Mouse (Mus musculus) intestine, embryonic 14.5 days (tissue): ENCODE measurements around the gene Tlcd1. TPM values are rescaled to one million over a fixed set of nuclear protein-coding genes. Genes with fewer than 3 reads are reported as not detected.
A peak's percentile ranks its signal among the peaks of the same experiment; 100 is the strongest.
"Not testable (repeated sequence)": the region's sequence is repeated elsewhere in the genome, so short reads cannot be mapped to it uniquely, and the experiment has no call there.

Source experiments
- ATAC-seq: fragments of 200-750 bp; cut with Nextera tagmentation; replicated peaks from 2 replicates; pipeline ENCODE4 v1.8.0; 2017; ENCODE audit warnings: low read depth, moderate number of reproducible peaks, moderate TSS enrichment, moderate library complexity; ENCODE audit not compliant: low FRiP score, low TSS enrichment
- DNase-seq: peaks from one replicate; pipeline ENCODE4 v3.0.0-alpha.2; 2018; ENCODE audit warnings: low spot score
- H3K27ac ChIP-seq: fragments of 300-500 bp; sonication (generic); 2 replicates; pipeline ENCODE4 v1.5.1; 2014; ENCODE audit warnings: low read depth, mild to moderate bottlenecking, control low read depth
- H3K27me3 ChIP-seq: fragments of 300-500 bp; sonication (generic); replicated peaks from 2 replicates; pipeline ENCODE4 v1.6.1; 2014; ENCODE audit warnings: low read length, control low read depth; ENCODE audit not compliant: control insufficient read depth, insufficient read depth
- H3K36me3 ChIP-seq: fragments of 300-500 bp; sonication (generic); 2 replicates; pipeline ENCODE4 v1.6.1; 2014; ENCODE audit warnings: low read length, control low read depth; ENCODE audit not compliant: control insufficient read depth, insufficient read depth
- H3K4me1 ChIP-seq: fragments of 300-500 bp; sonication (generic); replicated peaks from 2 replicates; pipeline ENCODE4 v1.6.1; 2014; ENCODE audit warnings: low read length, control low read depth, mixed read lengths; ENCODE audit not compliant: control insufficient read depth, insufficient read depth
- H3K4me2 ChIP-seq: fragments of 300-500 bp; sonication (generic); 2 replicates; pipeline ENCODE4 v1.6.1; 2014; ENCODE audit warnings: low read length
- H3K4me3 ChIP-seq: fragments of 300-500 bp; sonication (generic); 2 replicates; pipeline ENCODE4 v1.5.1; 2014; ENCODE audit warnings: low read depth, low read length, control low read depth, mixed read lengths
- H3K9ac ChIP-seq: fragments of 300-500 bp; sonication (generic); 2 replicates; pipeline ENCODE4 v1.6.1; 2014; ENCODE audit warnings: mild to moderate bottlenecking, low read length
- H3K9me3 ChIP-seq: fragments of 300-500 bp; sonication (generic); 2 replicates; pipeline ENCODE4 v1.6.1; 2016; ENCODE audit warnings: low read length, control low read depth; ENCODE audit not compliant: control insufficient read depth
- WGBS: fragments of 180-500 bp; shearing (Covaris S2); extraction: QIAGEN DNeasy Blood & Tissue Kit; methylation state at CpG from one replicate; pipeline ENCODE4 v1.1.7; 2014; 5-methylcytosine and 5-hydroxymethylcytosine counted together
- polyA plus RNA-seq: library from polyadenylated mRNA; unstranded; fragments of >200 nt; fragmentation: Nextera tagmentation; extraction: Ambion mirVana; gene quantifications from 2 replicates; pipeline ENCODE4 v1.2.1, GENCODE M21; 2014

The Tlcd1 gene
- 37.5 and 38.8 TPM in 2 replicates for polyA plus RNA-seq

DNA sequence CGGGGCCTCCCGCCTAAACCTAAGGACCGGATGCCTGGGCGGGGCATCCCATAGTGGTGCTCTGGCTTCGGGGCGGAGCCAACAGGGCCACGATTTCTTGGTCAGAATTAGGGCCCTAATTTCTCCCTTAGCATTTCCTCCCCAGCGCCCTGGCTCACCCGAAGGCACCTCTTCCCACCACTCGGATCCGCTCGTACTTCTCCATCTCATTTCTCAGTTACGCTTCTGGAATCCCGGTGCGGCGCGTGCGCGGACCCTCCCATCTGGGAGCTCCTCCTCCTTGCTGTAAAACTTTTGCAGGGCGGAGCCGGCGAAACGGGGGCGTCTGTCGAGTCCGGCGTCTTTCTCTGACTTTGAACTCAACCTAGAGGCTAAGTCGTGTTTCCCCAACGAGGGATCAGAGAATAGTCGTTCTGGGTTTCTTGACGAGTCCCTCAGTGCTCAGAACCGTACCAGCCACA, at the start of gene Tlcd1, which contains the start of gene Nek8:
Tlcd1 (plus strand) TSS at position 310 of the 461 bp plus-strand sequence.
Nek8 (minus strand) TSS at position 274 of the 461 bp plus-strand sequence.
- H3K4me1 ChIP-seq = peaks cover 38% of the 10 kb centered on the region
- under 1% methylated on average over 32 of the region's 32 CpGs for WGBS
- ATAC-seq (peak; percentile 57; the same call in 1 of the 2 replicates), DNase-seq (peak; percentile 94)
- H3K4me2 ChIP-seq = peak within 1 kb of the TSS; percentile 98
- peaks cover 25% of the 10 kb centered on the region for H3K36me3 ChIP-seq
- no peaks in the 10 kb centered on the region for H3K27me3 ChIP-seq
- H3K27ac ChIP-seq = peak within 1 kb of the TSS; percentile 94
- H3K4me3 ChIP-seq = peak within 1 kb of the TSS; percentile 58
- peak within 1 kb of the TSS; percentile 47 for H3K9ac ChIP-seq
- H3K9me3 ChIP-seq = no peaks in the 10 kb centered on the region

DNA sequence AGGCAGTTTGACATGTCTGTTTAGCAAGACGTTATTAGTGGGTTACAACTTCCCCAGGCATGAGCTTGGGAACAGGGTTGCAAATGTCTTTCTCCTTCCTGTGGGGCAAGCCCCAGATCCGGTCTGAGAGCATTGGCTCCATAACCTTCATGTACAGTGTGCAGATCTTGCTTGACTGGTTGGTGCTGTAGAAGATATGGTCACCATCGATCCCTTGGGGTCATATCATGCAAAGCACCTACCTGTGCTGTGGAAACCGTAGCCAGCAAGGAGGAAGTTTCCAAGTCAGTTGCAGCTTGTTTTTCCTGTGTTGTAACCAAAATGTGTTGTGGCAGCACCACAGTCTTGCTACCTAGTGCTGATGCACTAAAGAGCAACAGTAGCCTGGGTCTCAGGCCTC, 49.8 kb upstream of the Tlcd1 start:
- Histone ChIP-seq H3K4me3 (no peak overlapping the region), H3K4me2 (no peak overlapping the region), H3K36me3 (no peaks in the 10 kb centered on the region), H3K9ac (no peak overlapping the region), H3K4me1 (no peaks in the 10 kb centered on the region; the same call in 1 of the 2 replicates), H3K27ac (no peak overlapping the region), H3K27me3 (no peaks in the 10 kb centered on the region), H3K9me3 (no peaks in the 10 kb centered on the region)
- DNase-seq = no peak
- 75% methylated on average over 4 of the region's 4 CpGs for WGBS
- ATAC-seq = no peak

DNA sequence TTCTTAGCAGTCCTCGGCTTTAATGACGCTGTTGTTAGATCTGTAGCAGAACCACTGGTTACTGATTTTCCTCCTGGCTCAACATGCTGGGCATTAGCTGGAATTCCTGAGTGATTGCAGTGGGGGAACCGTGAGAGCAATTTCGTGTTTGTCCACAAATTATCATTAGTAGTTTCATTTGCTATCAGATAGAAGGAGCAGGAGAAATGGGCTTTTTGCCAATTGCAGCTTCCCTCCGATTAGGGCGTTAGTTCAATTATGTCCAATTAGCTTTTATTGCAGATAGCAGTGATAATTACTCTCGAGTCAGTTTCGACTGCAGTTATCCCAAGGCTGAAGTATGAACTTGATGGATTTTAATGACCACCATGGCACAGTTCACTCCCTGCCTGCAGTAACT, 47.1 kb upstream of the Tlcd1 start:
- Histone ChIP-seq H3K4me2 (no peak overlapping the region), H3K36me3 (no peaks in the 10 kb centered on the region), H3K4me1 (no peaks in the 10 kb centered on the region; the same call in 1 of the 2 replicates), H3K27me3 (no peaks in the 10 kb centered on the region), H3K9me3 (no peaks in the 10 kb centered on the region), H3K9ac (no peak overlapping the region), H3K27ac (no peak overlapping the region), H3K4me3 (no peak overlapping the region)
- 67% methylated on average over 8 of the region's 8 CpGs for WGBS
- ATAC-seq (no peak), DNase-seq (no peak)

DNA sequence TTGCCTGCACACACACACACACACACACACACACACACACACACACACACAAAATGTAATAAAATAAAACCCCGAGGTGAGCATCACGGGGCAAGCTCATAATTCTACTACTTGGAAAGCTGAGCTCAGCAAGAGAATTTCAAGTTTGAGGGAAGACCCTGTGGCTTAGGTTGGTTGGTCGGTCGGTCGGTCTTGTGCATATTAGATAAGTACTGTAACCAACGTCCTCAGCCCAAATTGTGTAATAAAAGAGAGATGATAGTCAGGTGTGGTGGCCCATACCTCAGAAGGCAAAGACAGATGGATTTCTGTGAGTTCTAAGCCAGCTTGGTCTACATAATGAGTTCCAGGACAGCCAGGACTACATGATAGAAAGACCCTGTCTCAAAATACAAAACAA, 42.6 kb upstream of the Tlcd1 start:
- Histone ChIP-seq H3K9me3 (no peaks in the 10 kb centered on the region), H3K27ac (no peak overlapping the region), H3K4me3 (no peak overlapping the region), H3K27me3 (no peaks in the 10 kb centered on the region), H3K4me1 (no peaks in the 10 kb centered on the region), H3K4me2 (no peak overlapping the region), H3K9ac (no peak overlapping the region), H3K36me3 (no peaks in the 10 kb centered on the region)
- WGBS = 91% methylated on average over 6 of the region's 6 CpGs
- DNase-seq = no peak
- no peak for ATAC-seq

DNA sequence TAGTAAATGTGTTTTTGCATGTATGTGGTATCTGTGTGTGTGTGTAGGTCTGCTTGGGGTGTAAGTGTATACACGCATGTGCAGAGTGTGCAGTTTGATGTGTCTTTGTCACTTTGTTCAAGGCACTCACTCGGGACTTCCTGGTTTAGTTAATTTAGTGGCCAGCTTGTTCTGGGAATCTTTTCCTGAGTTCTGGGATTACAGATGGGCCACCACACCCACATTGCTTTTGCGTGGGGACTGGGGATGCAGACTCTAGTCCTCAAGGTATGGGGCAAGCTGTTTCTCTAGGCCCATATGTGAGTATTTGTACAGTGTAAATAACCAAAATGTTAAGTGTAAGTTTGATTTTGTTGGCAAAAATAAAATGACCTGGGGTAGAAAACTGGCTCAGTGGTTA, 42.2 kb upstream of the Tlcd1 start:
- H3K9me3 ChIP-seq = no peaks in the 10 kb centered on the region
- DNase-seq (no peak), ATAC-seq (no peak)
- no peak overlapping the region for H3K4me2 ChIP-seq
- no peaks in the 10 kb centered on the region for H3K27me3 ChIP-seq
- 78% methylated on average over 3 of the region's 3 CpGs for WGBS
- no peak overlapping the region for H3K9ac ChIP-seq
- H3K27ac ChIP-seq = no peak overlapping the region
- H3K4me1 ChIP-seq = no peaks in the 10 kb centered on the region
- H3K4me3 ChIP-seq = no peak overlapping the region
- no peaks in the 10 kb centered on the region for H3K36me3 ChIP-seq

DNA sequence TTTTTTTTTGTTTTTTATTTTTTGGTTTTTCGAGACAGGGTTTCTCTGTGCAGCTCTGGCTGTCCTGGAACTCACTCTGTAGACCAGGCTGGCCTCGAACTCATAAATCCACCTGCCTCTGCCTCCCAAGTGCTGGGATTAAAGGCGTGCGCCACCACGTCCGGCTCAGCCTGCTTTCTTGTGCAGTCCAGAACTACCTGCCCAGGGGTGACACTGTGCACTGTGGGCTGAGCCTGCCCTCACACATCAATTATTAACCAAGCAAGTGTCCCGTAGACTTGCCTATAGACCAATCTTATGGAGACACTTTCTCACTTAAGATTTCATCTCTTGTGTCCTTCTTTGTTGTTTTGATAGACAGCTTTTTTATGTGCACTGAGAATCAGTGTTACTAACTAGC, 41.2 kb upstream of the Tlcd1 start:
- H3K4me3 ChIP-seq, H3K27ac ChIP-seq, H3K9ac ChIP-seq, H3K4me2 ChIP-seq, H3K36me3 ChIP-seq, H3K27me3 ChIP-seq, H3K9me3 ChIP-seq, ATAC-seq, H3K4me1 ChIP-seq, DNase-seq: not testable (repeated sequence)
- WGBS = 71% methylated on average over 7 of the region's 7 CpGs

DNA sequence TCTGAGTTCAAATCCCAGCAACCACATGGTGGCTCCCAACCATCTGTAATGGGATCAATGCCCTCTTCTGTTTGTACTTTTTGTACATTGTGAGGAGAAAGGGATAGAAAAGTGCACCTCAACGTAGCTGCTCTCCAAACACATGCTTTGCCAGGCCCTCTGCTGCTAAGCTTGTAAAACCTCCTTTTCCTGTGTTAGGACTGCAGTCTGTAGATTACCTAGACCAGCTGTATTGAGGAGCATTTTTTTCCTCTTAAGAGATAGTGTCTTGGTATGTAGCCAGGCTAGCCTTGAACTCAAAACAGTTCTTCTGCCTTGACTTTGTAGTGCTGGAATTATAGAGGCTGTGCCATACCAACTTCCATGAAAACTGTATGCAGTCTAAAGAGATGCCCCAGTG, 40.4 kb upstream of the Tlcd1 start:
- DNase-seq (no peak), ATAC-seq (no peak)
- Histone ChIP-seq H3K36me3 (no peaks in the 10 kb centered on the region), H3K9ac (no peak overlapping the region), H3K27me3 (no peaks in the 10 kb centered on the region), H3K27ac (no peak overlapping the region), H3K4me2 (no peak overlapping the region), H3K9me3 (no peaks in the 10 kb centered on the region), H3K4me1 (no peaks in the 10 kb centered on the region), H3K4me3 (no peak overlapping the region)
- 79% methylated on average over 1 of the region's 1 CpGs for WGBS

DNA sequence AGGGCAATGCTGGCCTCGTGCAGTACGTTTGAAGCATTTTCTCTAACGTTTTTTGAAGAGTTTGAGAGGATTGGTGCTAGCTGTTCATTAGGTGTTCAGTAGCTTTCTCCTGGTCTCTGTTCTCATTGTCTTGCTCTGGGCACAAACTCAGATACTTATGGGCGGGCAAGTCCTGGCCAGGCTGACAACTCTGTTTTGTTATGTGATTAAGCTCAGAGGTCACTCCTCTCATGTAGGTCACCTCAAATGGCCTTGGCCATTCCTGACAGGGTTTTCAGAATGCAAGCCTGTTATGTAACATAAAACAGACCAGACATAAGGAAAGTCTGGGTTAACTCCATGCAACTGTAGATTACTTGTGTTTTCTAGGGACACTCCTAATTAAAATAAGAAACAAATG, 38.9 kb upstream of the Tlcd1 start:
- 82% methylated on average over 4 of the region's 4 CpGs for WGBS
- Histone ChIP-seq H3K4me3 (no peak overlapping the region), H3K4me1 (no peaks in the 10 kb centered on the region), H3K9ac (no peak overlapping the region), H3K27me3 (no peaks in the 10 kb centered on the region), H3K36me3 (no peaks in the 10 kb centered on the region), H3K27ac (no peak overlapping the region), H3K4me2 (no peak overlapping the region), H3K9me3 (no peaks in the 10 kb centered on the region)
- no peak for ATAC-seq
- DNase-seq = no peak

DNA sequence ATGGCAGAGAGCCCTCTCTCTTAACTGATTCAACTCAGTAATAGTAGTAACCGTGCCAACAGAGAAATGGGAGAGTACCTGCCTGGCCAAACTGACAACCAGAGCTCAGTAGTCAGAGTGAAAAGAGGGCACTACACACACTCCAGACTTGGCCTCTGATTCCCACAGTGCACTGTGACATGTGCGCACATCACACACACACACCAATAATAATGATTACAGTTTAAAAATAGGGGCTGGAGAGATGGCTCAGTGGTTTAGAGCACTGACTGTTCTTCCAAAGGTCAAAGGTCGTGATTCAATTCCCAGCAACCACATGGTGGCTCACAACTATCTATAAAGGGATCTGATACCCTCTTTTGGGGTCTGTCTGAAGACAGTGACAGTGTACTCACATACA, 38.5 kb upstream of the Tlcd1 start:
- 82% methylated on average over 3 of the region's 3 CpGs for WGBS
- Histone ChIP-seq H3K9me3 (no peaks in the 10 kb centered on the region), H3K36me3 (peaks cover 2% of the 10 kb centered on the region), H3K9ac (no peak overlapping the region), H3K4me2 (no peak overlapping the region), H3K4me3 (no peak overlapping the region), H3K27ac (no peak overlapping the region), H3K27me3 (no peaks in the 10 kb centered on the region), H3K4me1 (no peaks in the 10 kb centered on the region)
- ATAC-seq (no peak), DNase-seq (no peak)
